Mouse (Mus musculus): Measurements from ENCODE around the gene Phf2. TPM values are rescaled to one million over a fixed set of nuclear protein-coding genes. Genes with fewer than 3 reads are reported as not detected.

Phf2 gene
- polyA plus RNA-seq, 2 experiments: 2.3 to 5.0 TPM

DNA sequence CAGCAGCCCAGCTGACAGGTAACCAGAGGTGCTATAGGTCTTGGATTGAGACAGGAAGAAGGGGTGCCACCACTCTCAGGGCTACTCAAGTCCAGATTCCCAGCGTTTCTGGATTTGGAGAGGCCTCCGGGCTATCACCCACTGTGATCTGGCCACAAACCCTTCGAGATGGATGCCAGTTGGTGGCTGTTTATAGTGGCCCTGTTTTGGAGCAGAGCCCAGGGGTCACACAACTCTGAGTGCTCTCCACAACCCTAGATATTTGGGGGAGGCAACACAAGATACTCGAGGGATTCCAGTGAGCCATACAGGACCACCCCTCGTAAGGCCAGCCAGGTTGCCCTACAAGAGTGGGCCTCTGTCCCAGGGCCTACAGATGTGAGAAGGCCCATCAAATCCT, 1.8 kb downstream of the Phf2 start:
- H3K27me3 ChIP-seq (ENCODE audit: control insufficient read depth, insufficient read depth, low read length): no peaks in the 10 kb centered on the region
- H3K27ac ChIP-seq: no peak overlapping the region
- H3K36me3 ChIP-seq (replicated peaks; ENCODE audit: control insufficient read depth, insufficient read depth, low read depth): no peaks in the 10 kb centered on the region
- peak overlapping the region; percentile 79 to 98 for H3K4me3 ChIP-seq (ENCODE audit: insufficient read depth in 1 of 2, low read depth in 2 of 2, low read length in 2 of 2)
- ATAC-seq (ENCODE audit: insufficient read depth): no peak
- no peak for TF ChIP-seq CTCF (IDR thresholded peaks at IDR 0.05; ENCODE audit: low read depth)
- TF ChIP-seq EP300 (IDR thresholded peaks at IDR 0.05; ENCODE audit: low read depth): no peak
- H3K4me2 ChIP-seq (ENCODE audit: low read depth): peak overlapping the region; percentile 96
- H3K9ac ChIP-seq (replicated peaks): peak overlapping the region; percentile 88
- peaks cover 13 to 27% of the 10 kb centered on the region in 2 experiments for H3K4me1 ChIP-seq (replicated peaks; ENCODE audit: control insufficient read depth in 2 of 2, insufficient read depth in 2 of 2, low read length in 1 of 2)
- no peak for DNase-seq (ENCODE audit: low read depth in 3 of 3, low spot score in 3 of 3)
- 11% methylated on average over 5 of the region's 5 CpGs for WGBS (ENCODE audit: insufficient replicate concordance)
- no peaks in the 10 kb centered on the region for H3K9me3 ChIP-seq (ENCODE audit: control insufficient read depth, low read length)

DNA sequence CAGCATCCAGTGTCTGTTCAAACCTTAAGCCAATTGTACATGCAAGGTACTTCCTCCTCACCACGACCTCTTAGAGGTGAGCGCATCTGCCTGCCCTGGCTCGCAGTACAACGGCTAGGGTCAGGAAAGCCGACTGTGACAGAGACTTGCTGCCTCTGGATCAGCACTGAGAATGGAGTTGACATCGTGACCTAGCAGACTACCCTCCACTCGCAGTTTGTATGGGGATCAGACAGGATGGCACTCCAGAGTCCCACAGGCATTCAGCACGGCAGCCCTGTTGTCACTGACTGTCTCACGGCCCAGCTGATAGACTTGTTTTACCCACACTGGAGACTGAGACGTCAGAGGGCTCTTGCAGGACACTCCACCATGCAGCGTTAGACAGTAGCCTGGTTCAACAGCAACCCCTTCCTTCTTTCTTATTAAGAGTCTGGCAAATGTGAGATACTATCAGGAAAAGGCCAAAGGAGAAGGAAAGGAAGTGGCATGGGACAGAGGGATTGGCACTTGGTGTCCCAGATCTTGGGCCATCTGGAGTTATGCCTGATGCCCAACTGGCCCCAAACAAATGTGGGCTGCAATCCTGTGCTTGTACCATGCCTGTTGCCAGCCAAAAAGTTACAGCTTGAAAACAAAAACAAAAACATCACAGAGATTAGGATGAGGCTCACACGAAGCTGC, 6.1 kb downstream of the Phf2 start:
- Histone ChIP-seq H3K4me2 (ENCODE audit: low read depth) (no peak overlapping the region), H3K4me3 (ENCODE audit: insufficient read depth in 1 of 2, low read depth in 2 of 2, low read length in 2 of 2) (no peak overlapping the region), H3K27ac (no peak overlapping the region), H3K27me3 (ENCODE audit: control insufficient read depth, insufficient read depth, low read length) (no peaks in the 10 kb centered on the region), H3K9me3 (ENCODE audit: control insufficient read depth, low read length) (no peaks in the 10 kb centered on the region), H3K9ac (replicated peaks) (no peak overlapping the region), H3K4me1 (replicated peaks; ENCODE audit: control insufficient read depth in 2 of 2, insufficient read depth in 2 of 2, low read length in 1 of 2) (peaks cover 7 to 19% of the 10 kb centered on the region in 2 experiments), H3K36me3 (replicated peaks; ENCODE audit: control insufficient read depth, insufficient read depth, low read depth) (no peaks in the 10 kb centered on the region)
- no peak for TF ChIP-seq EP300 (IDR thresholded peaks at IDR 0.05; ENCODE audit: low read depth)
- no peak for TF ChIP-seq CTCF (IDR thresholded peaks at IDR 0.05; ENCODE audit: low read depth)
- ATAC-seq (ENCODE audit: insufficient read depth) (no peak), DNase-seq (ENCODE audit: low read depth in 3 of 3, low spot score in 3 of 3) (no peak)
- WGBS (ENCODE audit: insufficient replicate concordance): 58% methylated on average over 12 of the region's 12 CpGs

DNA sequence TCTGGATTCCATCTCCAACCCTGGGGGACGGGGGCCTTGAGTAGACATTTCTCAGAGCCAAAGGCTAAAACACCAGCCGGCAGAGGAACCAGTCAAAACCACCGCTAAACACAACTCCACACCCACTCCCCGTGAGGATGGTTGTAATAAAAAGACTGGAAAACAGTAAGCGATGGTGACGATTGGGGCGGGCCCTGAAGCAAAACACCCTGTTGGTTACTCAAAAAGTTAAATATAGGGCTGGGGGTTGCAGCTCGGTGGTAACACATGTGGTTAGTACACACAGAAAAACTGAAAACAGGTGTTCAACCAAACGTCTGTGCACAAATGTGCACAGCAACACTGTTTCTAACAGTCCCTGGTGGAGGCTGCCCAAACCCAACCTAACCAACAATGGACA, 7.4 kb downstream of the Phf2 start:
- no peak for TF ChIP-seq EP300 (IDR thresholded peaks at IDR 0.05; ENCODE audit: low read depth)
- no peak for TF ChIP-seq CTCF (IDR thresholded peaks at IDR 0.05; ENCODE audit: low read depth)
- H3K4me1 ChIP-seq (replicated peaks; ENCODE audit: control insufficient read depth in 2 of 2, insufficient read depth in 2 of 2, low read length in 1 of 2): peaks cover under 1 to 8% of the 10 kb centered on the region in 2 experiments; a peak in 3 of 4 replicates
- H3K27me3 ChIP-seq (ENCODE audit: control insufficient read depth, insufficient read depth, low read length): no peaks in the 10 kb centered on the region
- WGBS (ENCODE audit: insufficient replicate concordance): 43% methylated on average over 9 of the region's 9 CpGs
- DNase-seq (ENCODE audit: low read depth in 3 of 3, low spot score in 3 of 3) (no peak), ATAC-seq (ENCODE audit: insufficient read depth) (no peak)
- H3K4me2 ChIP-seq (ENCODE audit: low read depth): no peak overlapping the region
- H3K4me3 ChIP-seq (ENCODE audit: insufficient read depth in 1 of 2, low read depth in 2 of 2, low read length in 2 of 2): no peak overlapping the region
- H3K9ac ChIP-seq (replicated peaks): no peak overlapping the region
- H3K27ac ChIP-seq: no peak overlapping the region
- no peaks in the 10 kb centered on the region for H3K36me3 ChIP-seq (replicated peaks; ENCODE audit: control insufficient read depth, insufficient read depth, low read depth)
- H3K9me3 ChIP-seq (ENCODE audit: control insufficient read depth, low read length): no peaks in the 10 kb centered on the region

DNA sequence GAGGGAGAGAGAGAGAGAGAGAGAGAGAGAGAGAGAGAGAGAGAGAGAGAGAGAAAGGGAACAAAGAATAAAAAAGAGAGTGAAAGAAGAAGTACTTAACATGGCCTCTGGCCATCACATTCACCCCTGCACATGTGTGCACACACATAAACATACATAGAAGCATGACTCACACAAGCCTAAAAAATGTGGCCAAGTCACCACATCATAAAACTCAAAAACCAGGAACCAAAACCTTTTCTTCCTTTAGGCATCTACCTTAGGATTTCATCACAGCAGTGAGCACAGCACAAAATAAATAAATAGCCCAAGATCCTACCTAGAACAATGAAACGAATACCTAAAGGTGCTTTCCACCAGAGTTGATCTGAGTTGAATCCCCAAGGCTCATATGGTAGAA, 9.0 kb downstream of the Phf2 start:
- TF ChIP-seq CTCF (IDR thresholded peaks at IDR 0.05; ENCODE audit: low read depth) (no peak), EP300 (IDR thresholded peaks at IDR 0.05; ENCODE audit: low read depth) (no peak)
- no peak for DNase-seq (ENCODE audit: low read depth in 3 of 3, low spot score in 3 of 3)
- Histone ChIP-seq H3K36me3 (replicated peaks; ENCODE audit: control insufficient read depth, insufficient read depth, low read depth) (no peaks in the 10 kb centered on the region), H3K9me3 (ENCODE audit: control insufficient read depth, low read length) (no peaks in the 10 kb centered on the region), H3K4me1 (replicated peaks; ENCODE audit: control insufficient read depth in 2 of 2, insufficient read depth in 2 of 2, low read length in 1 of 2) (peaks cover 0 to 5% of the 10 kb centered on the region in 2 experiments; a peak in 2 of 4 replicates), H3K9ac (replicated peaks) (no peak overlapping the region), H3K4me3 (ENCODE audit: insufficient read depth in 1 of 2, low read depth in 2 of 2, low read length in 2 of 2) (no peak overlapping the region), H3K4me2 (ENCODE audit: low read depth) (no peak overlapping the region), H3K27me3 (ENCODE audit: control insufficient read depth, insufficient read depth, low read length) (no peaks in the 10 kb centered on the region), H3K27ac (no peak overlapping the region)
- 73% methylated on average over 1 of the region's 1 CpGs for WGBS (ENCODE audit: insufficient replicate concordance)
- no peak for ATAC-seq (ENCODE audit: insufficient read depth)

DNA sequence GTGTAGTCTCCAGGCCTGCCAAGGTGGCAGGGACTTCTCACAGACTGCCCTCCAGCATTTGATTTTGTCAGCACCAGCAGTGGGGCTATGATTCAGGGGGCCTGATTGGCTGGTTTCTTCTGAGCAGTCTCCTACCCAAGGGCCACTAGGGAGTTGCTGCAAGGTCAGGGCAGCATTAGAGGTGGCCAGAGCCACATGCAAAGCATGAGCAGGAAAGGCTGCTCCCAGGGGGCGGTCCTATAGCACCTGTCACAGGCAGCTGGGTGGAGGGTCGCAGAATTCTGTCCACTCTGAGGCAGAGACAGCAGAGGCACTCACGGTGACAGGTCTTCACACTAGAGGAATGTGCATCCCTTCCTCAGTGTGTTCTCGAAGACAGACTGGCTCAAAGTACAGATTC, 12.1 kb downstream of the Phf2 start:
- H3K27me3 ChIP-seq (ENCODE audit: control insufficient read depth, insufficient read depth, low read length): no peaks in the 10 kb centered on the region
- no peaks in the 10 kb centered on the region for H3K36me3 ChIP-seq (replicated peaks; ENCODE audit: control insufficient read depth, insufficient read depth, low read depth)
- 63% methylated on average over 4 of the region's 4 CpGs for WGBS (ENCODE audit: insufficient replicate concordance)
- DNase-seq (ENCODE audit: low read depth in 3 of 3, low spot score in 3 of 3) (no peak), ATAC-seq (ENCODE audit: insufficient read depth) (no peak)
- H3K9me3 ChIP-seq (ENCODE audit: control insufficient read depth, low read length): no peaks in the 10 kb centered on the region
- no peak overlapping the region for H3K27ac ChIP-seq
- H3K4me1 ChIP-seq (replicated peaks; ENCODE audit: control insufficient read depth in 2 of 2, insufficient read depth in 2 of 2, low read length in 1 of 2): peaks cover 6 to 11% of the 10 kb centered on the region in 2 experiments
- H3K4me2 ChIP-seq (ENCODE audit: low read depth): no peak overlapping the region
- H3K9ac ChIP-seq (replicated peaks): no peak overlapping the region
- no peak overlapping the region for H3K4me3 ChIP-seq (ENCODE audit: insufficient read depth in 1 of 2, low read depth in 2 of 2, low read length in 2 of 2)
- TF ChIP-seq EP300 (IDR thresholded peaks at IDR 0.05; ENCODE audit: low read depth) (no peak), CTCF (IDR thresholded peaks at IDR 0.05; ENCODE audit: low read depth) (no peak)
